Mouse (Mus musculus): ENCODE measurements around the gene Diras1. TPM values are rescaled to one million over a fixed set of nuclear protein-coding genes. Genes with fewer than 3 reads are reported as not detected.

Gene Diras1
- polyA plus RNA-seq, 1 experiment from 2014 or later, result 88.1 TPM

- no peak overlapping the region for H3K4me3 ChIP-seq (ENCODE audit: low read depth, low read length)
These were observed 2.7 kb downstream of the Diras1 start for GRCm38 (mm10) chr10:81022744-81023143.

GRCm38 (mm10) chr10:81021547-81022110, 3.8 kb downstream of the Diras1 start:
- Histone ChIP-seq H3K4me3 (ENCODE audit: low read depth, low read length) (no peak overlapping the region), H3K27me3 (ENCODE audit: control insufficient read depth, insufficient read depth, low read depth, low read length) (no peaks in the 10 kb centered on the region), H3K4me1 (ENCODE audit: control insufficient read depth, insufficient read depth, low read length) (peaks cover 30% of the 10 kb centered on the region), H3K4me2 (ENCODE audit: low read length) (peak overlapping the region; percentile 33), H3K27ac (ENCODE audit: low read length) (no peak overlapping the region), H3K9me3 (replicated peaks; ENCODE audit: control insufficient read depth, low read length, poor library complexity, severe bottlenecking) (no peaks in the 10 kb centered on the region), H3K36me3 (ENCODE audit: control insufficient read depth, insufficient read depth, low read length) (0 out of 2 replicates have a peak, but pooled peaks cover 2% of the 10 kb centered on the region), H3K9ac (ENCODE audit: low read depth, low read length) (0 out of 2 replicates have a peak overlapping the region, but pooled peaks have one; percentile 26)
- no peak for ATAC-seq
- WGBS, result 12% methylated on average over 25 of the region's 26 CpGs

More at GRCm38 (mm10) chr10:81022744-81023143, 2.7 kb downstream of the Diras1 start:
- Histone ChIP-seq H3K4me2 (ENCODE audit: low read length) (no peak overlapping the region), H3K9ac (ENCODE audit: low read depth, low read length) (no peak overlapping the region), H3K27me3 (ENCODE audit: control insufficient read depth, insufficient read depth, low read depth, low read length) (no peaks in the 10 kb centered on the region), H3K9me3 (replicated peaks; ENCODE audit: control insufficient read depth, low read length, poor library complexity, severe bottlenecking) (no peaks in the 10 kb centered on the region), H3K27ac (ENCODE audit: low read length) (no peak overlapping the region), H3K4me1 (ENCODE audit: control insufficient read depth, insufficient read depth, low read length) (peaks cover 30% of the 10 kb centered on the region), H3K36me3 (ENCODE audit: control insufficient read depth, insufficient read depth, low read length) (0 out of 2 replicates have a peak, but pooled peaks cover 2% of the 10 kb centered on the region)
- no peak for ATAC-seq
- WGBS, result 69% methylated on average over 8 of the region's 8 CpGs

GRCm38 (mm10) chr10:81020207-81020606, 5.3 kb downstream of the Diras1 start:
- 0 out of 2 replicates have a peak overlapping the region, but pooled peaks have one; percentile 28 for H3K9ac ChIP-seq (ENCODE audit: low read depth, low read length)
- no peak for ATAC-seq
- no peak overlapping the region for H3K4me2 ChIP-seq (ENCODE audit: low read length)
- no peak overlapping the region for H3K27ac ChIP-seq (ENCODE audit: low read length)
- no peaks in the 10 kb centered on the region for H3K9me3 ChIP-seq (replicated peaks; ENCODE audit: control insufficient read depth, low read length, poor library complexity, severe bottlenecking)
- H3K4me3 ChIP-seq (ENCODE audit: low read depth, low read length), result no peak overlapping the region
- H3K36me3 ChIP-seq (ENCODE audit: control insufficient read depth, insufficient read depth, low read length), result 0 out of 2 replicates have a peak, but pooled peaks cover 2% of the 10 kb centered on the region
- H3K4me1 ChIP-seq (ENCODE audit: control insufficient read depth, insufficient read depth, low read length), result peaks cover 25% of the 10 kb centered on the region
- WGBS, result 56% methylated on average over 2 of the region's 2 CpGs
- no peaks in the 10 kb centered on the region for H3K27me3 ChIP-seq (ENCODE audit: control insufficient read depth, insufficient read depth, low read depth, low read length)

GRCm38 (mm10) chr10:81019687-81020086, 5.8 kb downstream of the Diras1 start:
- ATAC-seq, result no peak
- Histone ChIP-seq H3K27ac (ENCODE audit: low read length) (no peak overlapping the region), H3K9ac (ENCODE audit: low read depth, low read length) (no peak overlapping the region), H3K4me1 (ENCODE audit: control insufficient read depth, insufficient read depth, low read length) (peaks cover 24% of the 10 kb centered on the region), H3K4me2 (ENCODE audit: low read length) (no peak overlapping the region), H3K9me3 (replicated peaks; ENCODE audit: control insufficient read depth, low read length, poor library complexity, severe bottlenecking) (no peaks in the 10 kb centered on the region), H3K4me3 (ENCODE audit: low read depth, low read length) (no peak overlapping the region), H3K27me3 (ENCODE audit: control insufficient read depth, insufficient read depth, low read depth, low read length) (no peaks in the 10 kb centered on the region), H3K36me3 (ENCODE audit: control insufficient read depth, insufficient read depth, low read length) (0 out of 2 replicates have a peak, but pooled peaks cover 2% of the 10 kb centered on the region)
- 82% methylated on average over 6 of the region's 6 CpGs for WGBS

- 39% methylated on average over 10 of the region's 10 CpGs for WGBS
- Histone ChIP-seq H3K27ac (ENCODE audit: low read length) (no peak overlapping the region), H3K9ac (ENCODE audit: low read depth, low read length) (no peak overlapping the region), H3K36me3 (ENCODE audit: control insufficient read depth, insufficient read depth, low read length) (0 out of 2 replicates have a peak, but pooled peaks cover 2% of the 10 kb centered on the region), H3K27me3 (ENCODE audit: control insufficient read depth, insufficient read depth, low read depth, low read length) (no peaks in the 10 kb centered on the region), H3K4me1 (ENCODE audit: control insufficient read depth, insufficient read depth, low read length) (peaks cover 17% of the 10 kb centered on the region), H3K4me2 (ENCODE audit: low read length) (no peak overlapping the region), H3K4me3 (ENCODE audit: low read depth, low read length) (no peak overlapping the region), H3K9me3 (replicated peaks; ENCODE audit: control insufficient read depth, low read length, poor library complexity, severe bottlenecking) (no peaks in the 10 kb centered on the region)
- ATAC-seq, result no peak
These were observed 7.1 kb downstream of the Diras1 start for GRCm38 (mm10) chr10:81018326-81018725.

- H3K4me1 ChIP-seq (ENCODE audit: control insufficient read depth, insufficient read depth, low read length), result peaks cover 10% of the 10 kb centered on the region
- no peak overlapping the region for H3K27ac ChIP-seq (ENCODE audit: low read length)
- no peak overlapping the region for H3K4me3 ChIP-seq (ENCODE audit: low read depth, low read length)
- no peaks in the 10 kb centered on the region for H3K27me3 ChIP-seq (ENCODE audit: control insufficient read depth, insufficient read depth, low read depth, low read length)
- no peak for ATAC-seq
- WGBS, result 10% methylated on average over 7 of the region's 7 CpGs
- H3K9me3 ChIP-seq (replicated peaks; ENCODE audit: control insufficient read depth, low read length, poor library complexity, severe bottlenecking), result no peaks in the 10 kb centered on the region
- H3K9ac ChIP-seq (ENCODE audit: low read depth, low read length), result no peak overlapping the region
- H3K4me2 ChIP-seq (ENCODE audit: low read length), result no peak overlapping the region
- H3K36me3 ChIP-seq (ENCODE audit: control insufficient read depth, insufficient read depth, low read length), result no peaks in the 10 kb centered on the region
These were observed 8.8 kb downstream of the Diras1 start for GRCm38 (mm10) chr10:81016645-81017044.

- Histone ChIP-seq H3K9ac (ENCODE audit: low read depth, low read length) (no peak overlapping the region), H3K9me3 (replicated peaks; ENCODE audit: control insufficient read depth, low read length, poor library complexity, severe bottlenecking) (no peaks in the 10 kb centered on the region), H3K4me2 (ENCODE audit: low read length) (peak overlapping the region; percentile 54; the same call in 1 of the 2 replicates), H3K27ac (ENCODE audit: low read length) (no peak overlapping the region), H3K4me1 (ENCODE audit: control insufficient read depth, insufficient read depth, low read length) (peaks cover 6% of the 10 kb centered on the region), H3K27me3 (ENCODE audit: control insufficient read depth, insufficient read depth, low read depth, low read length) (no peaks in the 10 kb centered on the region), H3K36me3 (ENCODE audit: control insufficient read depth, insufficient read depth, low read length) (no peaks in the 10 kb centered on the region), H3K4me3 (ENCODE audit: low read depth, low read length) (no peak overlapping the region)
- no peak for ATAC-seq
- 95% methylated on average over 2 of the region's 2 CpGs for WGBS
These were observed 9.8 kb downstream of the Diras1 start for GRCm38 (mm10) chr10:81015666-81016065.

- H3K9ac ChIP-seq (ENCODE audit: low read depth, low read length), result peak within 1 kb of the TSS; percentile 55
- no peaks in the 10 kb centered on the region for H3K27me3 ChIP-seq (ENCODE audit: control insufficient read depth, insufficient read depth, low read depth, low read length)
- peak; percentile 95 for ATAC-seq
- no peak within 1 kb of the TSS for H3K27ac ChIP-seq (ENCODE audit: low read length)
- H3K4me1 ChIP-seq (ENCODE audit: control insufficient read depth, insufficient read depth, low read length), result peaks cover 6% of the 10 kb centered on the region
- 8% methylated on average over 31 of the region's 31 CpGs for WGBS
- H3K9me3 ChIP-seq (replicated peaks; ENCODE audit: control insufficient read depth, low read length, poor library complexity, severe bottlenecking), result no peaks in the 10 kb centered on the region
- peak within 1 kb of the TSS; percentile 54 for H3K4me2 ChIP-seq (ENCODE audit: low read length)
- H3K4me3 ChIP-seq (ENCODE audit: low read depth, low read length), result peak within 1 kb of the TSS; percentile 38
- no peaks in the 10 kb centered on the region for H3K36me3 ChIP-seq (ENCODE audit: control insufficient read depth, insufficient read depth, low read length)
These were observed 10.8 kb downstream of the Diras1 start, which contains the start of gene Gng7 for GRCm38 (mm10) chr10:81014393-81015384. TSS of gene Gng7 (minus strand) at chr10:81014945.
